Mouse (Mus musculus) retina, postnatal 7 days (tissue): Measurements from ENCODE around the gene Ebf1.
A peak's percentile ranks its signal among the peaks of the same experiment; 100 is the strongest.

Experiments used
- DNase-seq: peaks from one replicate; pipeline ENCODE4 v3.0.0-alpha.2; 2012; ENCODE audit warnings: low read depth, low spot score

Gene Ebf1

GRCm38 (mm10) chr11:44894798-44895197 is 277.7 kb downstream of the Ebf1 start:
- no peak for DNase-seq

- DNase-seq: no peak
These were observed 278.8 kb downstream of the Ebf1 start for GRCm38 (mm10) chr11:44895893-44896292.

- no peak for DNase-seq
These were observed 280.1 kb downstream of the Ebf1 start for GRCm38 (mm10) chr11:44897140-44897665.

GRCm38 (mm10) chr11:44899554-44899953 is 282.4 kb downstream of the Ebf1 start:
- no peak for DNase-seq

- DNase-seq: peak; percentile 54
These were observed 282.8 kb downstream of the Ebf1 start for GRCm38 (mm10) chr11:44899965-44900364.

GRCm38 (mm10) chr11:44900496-44900895 is 283.4 kb downstream of the Ebf1 start:
- no peak for DNase-seq

- DNase-seq: no peak
These were observed 284.6 kb downstream of the Ebf1 start for GRCm38 (mm10) chr11:44901715-44902114.

GRCm38 (mm10) chr11:44902165-44902564 is 285.0 kb downstream of the Ebf1 start:
- DNase-seq: no peak

GRCm38 (mm10) chr11:44904121-44904520 is 287.0 kb downstream of the Ebf1 start:
- DNase-seq: no peak

- no peak for DNase-seq
These were observed 289.3 kb downstream of the Ebf1 start for GRCm38 (mm10) chr11:44906456-44906855.

- DNase-seq: no peak
These were observed 294.6 kb downstream of the Ebf1 start for GRCm38 (mm10) chr11:44911765-44912164.

GRCm38 (mm10) chr11:44913806-44914205 is 296.7 kb downstream of the Ebf1 start:
- no peak for DNase-seq

GRCm38 (mm10) chr11:44917059-44917458 is 299.9 kb downstream of the Ebf1 start:
- no peak for DNase-seq

GRCm38 (mm10) chr11:44923138-44923537 is 306.0 kb downstream of the Ebf1 start:
- no peak for DNase-seq

GRCm38 (mm10) chr11:44923868-44924508 is 306.9 kb downstream of the Ebf1 start:
- no peak for DNase-seq

- no peak for DNase-seq
These were observed 307.8 kb downstream of the Ebf1 start for GRCm38 (mm10) chr11:44924896-44925295.

GRCm38 (mm10) chr11:44925806-44926525 is 308.8 kb downstream of the Ebf1 start:
- no peak for DNase-seq

GRCm38 (mm10) chr11:44928403-44928802 is 311.3 kb downstream of the Ebf1 start:
- no peak for DNase-seq

GRCm38 (mm10) chr11:44932942-44933483 is 315.9 kb downstream of the Ebf1 start:
- DNase-seq: no peak

- no peak for DNase-seq
These were observed 326.7 kb downstream of the Ebf1 start for GRCm38 (mm10) chr11:44943781-44944180.

GRCm38 (mm10) chr11:44944401-44944800 is 327.3 kb downstream of the Ebf1 start:
- no peak for DNase-seq

- no peak for DNase-seq
These were observed 329.5 kb downstream of the Ebf1 start for GRCm38 (mm10) chr11:44946618-44947017.

GRCm38 (mm10) chr11:44948541-44948940 is 331.4 kb downstream of the Ebf1 start:
- no peak for DNase-seq
